Mouse (Mus musculus): Measurements from ENCODE around the gene Rsu1. TPM values are rescaled to one million over a fixed set of nuclear protein-coding genes. Genes with fewer than 3 reads are reported as not detected.

Gene Rsu1
- polyA plus RNA-seq, 1 experiment, result 61.1 TPM

GRCm38 (mm10) chr2:13202805-13203475 lies 68.3 kb downstream of the Rsu1 start:
- TF ChIP-seq CTCF (conservative IDR thresholded peaks at IDR 0.05; ENCODE audit: insufficient read depth, insufficient read length, low read depth, low read length), result no peak
- TF ChIP-seq POLR2A (IDR thresholded peaks at IDR 0.05; ENCODE audit: low read depth, low read length), result no peak
- no peaks in the 10 kb centered on the region for H3K36me3 ChIP-seq (ENCODE audit: control insufficient read depth, insufficient read depth, low read length)
- 44% methylated on average over 6 of the region's 6 CpGs for WGBS
- H3K27me3 ChIP-seq (replicated peaks; ENCODE audit: control insufficient read depth, insufficient read depth, low read length), result no peaks in the 10 kb centered on the region
- no peak overlapping the region for H3K4me3 ChIP-seq (ENCODE audit: insufficient read depth, low read depth, low read length)
- no peak for DNase-seq
- no peaks in the 10 kb centered on the region; the same call in 1 of the 2 replicates for H3K4me1 ChIP-seq (ENCODE audit: control insufficient read depth, insufficient read depth, low read length)
- H3K27ac ChIP-seq (ENCODE audit: insufficient read depth, low read depth, low read length), result no peak overlapping the region

- H3K36me3 ChIP-seq (ENCODE audit: control insufficient read depth, insufficient read depth, low read length), result no peaks in the 10 kb centered on the region
- no peak for DNase-seq
- TF ChIP-seq CTCF (conservative IDR thresholded peaks at IDR 0.05; ENCODE audit: insufficient read depth, insufficient read length, low read depth, low read length) (no peak), POLR2A (IDR thresholded peaks at IDR 0.05; ENCODE audit: low read depth, low read length) (no peak)
- no peak overlapping the region for H3K4me3 ChIP-seq (ENCODE audit: insufficient read depth, low read depth, low read length)
- H3K27ac ChIP-seq (ENCODE audit: insufficient read depth, low read depth, low read length), result no peak overlapping the region
- no peaks in the 10 kb centered on the region for H3K27me3 ChIP-seq (replicated peaks; ENCODE audit: control insufficient read depth, insufficient read depth, low read length)
- H3K4me1 ChIP-seq (ENCODE audit: control insufficient read depth, insufficient read depth, low read length), result no peaks in the 10 kb centered on the region; the same call in 1 of the 2 replicates
- WGBS, result 77% methylated on average over 7 of the region's 7 CpGs
These were observed 71.5 kb downstream of the Rsu1 start for GRCm38 (mm10) chr2:13199713-13200112.

GRCm38 (mm10) chr2:13199033-13199432 lies 72.2 kb downstream of the Rsu1 start:
- DNase-seq, result no peak
- H3K4me1 ChIP-seq (ENCODE audit: control insufficient read depth, insufficient read depth, low read length), result no peaks in the 10 kb centered on the region; the same call in 1 of the 2 replicates
- no peaks in the 10 kb centered on the region for H3K36me3 ChIP-seq (ENCODE audit: control insufficient read depth, insufficient read depth, low read length)
- TF ChIP-seq CTCF (conservative IDR thresholded peaks at IDR 0.05; ENCODE audit: insufficient read depth, insufficient read length, low read depth, low read length) (no peak), POLR2A (IDR thresholded peaks at IDR 0.05; ENCODE audit: low read depth, low read length) (no peak)
- 48% methylated on average over 2 of the region's 2 CpGs for WGBS
- no peak overlapping the region for H3K27ac ChIP-seq (ENCODE audit: insufficient read depth, low read depth, low read length)
- no peaks in the 10 kb centered on the region for H3K27me3 ChIP-seq (replicated peaks; ENCODE audit: control insufficient read depth, insufficient read depth, low read length)
- H3K4me3 ChIP-seq (ENCODE audit: insufficient read depth, low read depth, low read length), result no peak overlapping the region

- TF ChIP-seq CTCF (conservative IDR thresholded peaks at IDR 0.05; ENCODE audit: insufficient read depth, insufficient read length, low read depth, low read length) (no peak), POLR2A (IDR thresholded peaks at IDR 0.05; ENCODE audit: low read depth, low read length) (no peak)
- Histone ChIP-seq H3K27me3 (replicated peaks; ENCODE audit: control insufficient read depth, insufficient read depth, low read length) (no peaks in the 10 kb centered on the region), H3K4me1 (ENCODE audit: control insufficient read depth, insufficient read depth, low read length) (no peaks in the 10 kb centered on the region), H3K4me3 (ENCODE audit: insufficient read depth, low read depth, low read length) (no peak overlapping the region), H3K36me3 (ENCODE audit: control insufficient read depth, insufficient read depth, low read length) (no peaks in the 10 kb centered on the region), H3K27ac (ENCODE audit: insufficient read depth, low read depth, low read length) (no peak overlapping the region)
- 79% methylated on average over 7 of the region's 7 CpGs for WGBS
- no peak for DNase-seq
These were observed 75.7 kb downstream of the Rsu1 start for GRCm38 (mm10) chr2:13195540-13195939.

- no peaks in the 10 kb centered on the region for H3K4me1 ChIP-seq (ENCODE audit: control insufficient read depth, insufficient read depth, low read length)
- 93% methylated on average over 1 of the region's 1 CpGs for WGBS
- no peak for TF ChIP-seq CTCF (conservative IDR thresholded peaks at IDR 0.05; ENCODE audit: insufficient read depth, insufficient read length, low read depth, low read length)
- no peak for TF ChIP-seq POLR2A (IDR thresholded peaks at IDR 0.05; ENCODE audit: low read depth, low read length)
- H3K36me3 ChIP-seq (ENCODE audit: control insufficient read depth, insufficient read depth, low read length), result no peaks in the 10 kb centered on the region
- no peak for DNase-seq
- no peaks in the 10 kb centered on the region for H3K27me3 ChIP-seq (replicated peaks; ENCODE audit: control insufficient read depth, insufficient read depth, low read length)
- no peak overlapping the region for H3K27ac ChIP-seq (ENCODE audit: insufficient read depth, low read depth, low read length)
- H3K4me3 ChIP-seq (ENCODE audit: insufficient read depth, low read depth, low read length), result no peak overlapping the region
These were observed 79.1 kb downstream of the Rsu1 start for GRCm38 (mm10) chr2:13192157-13192556.

GRCm38 (mm10) chr2:13190767-13191166 lies 80.4 kb downstream of the Rsu1 start:
- H3K4me1 ChIP-seq (ENCODE audit: control insufficient read depth, insufficient read depth, low read length), result no peaks in the 10 kb centered on the region
- TF ChIP-seq CTCF (conservative IDR thresholded peaks at IDR 0.05; ENCODE audit: insufficient read depth, insufficient read length, low read depth, low read length) (no peak), POLR2A (IDR thresholded peaks at IDR 0.05; ENCODE audit: low read depth, low read length) (no peak)
- H3K27me3 ChIP-seq (replicated peaks; ENCODE audit: control insufficient read depth, insufficient read depth, low read length), result no peaks in the 10 kb centered on the region
- H3K4me3 ChIP-seq (ENCODE audit: insufficient read depth, low read depth, low read length), result no peak overlapping the region
- no peaks in the 10 kb centered on the region for H3K36me3 ChIP-seq (ENCODE audit: control insufficient read depth, insufficient read depth, low read length)
- 89% methylated on average over 4 of the region's 4 CpGs for WGBS
- DNase-seq, result no peak
- no peak overlapping the region for H3K27ac ChIP-seq (ENCODE audit: insufficient read depth, low read depth, low read length)

GRCm38 (mm10) chr2:13188831-13189495 lies 82.3 kb downstream of the Rsu1 start:
- DNase-seq, result no peak
- no peaks in the 10 kb centered on the region for H3K27me3 ChIP-seq (replicated peaks; ENCODE audit: control insufficient read depth, insufficient read depth, low read length)
- no peak overlapping the region for H3K4me3 ChIP-seq (ENCODE audit: insufficient read depth, low read depth, low read length)
- TF ChIP-seq CTCF (conservative IDR thresholded peaks at IDR 0.05; ENCODE audit: insufficient read depth, insufficient read length, low read depth, low read length), result no peak
- no peak for TF ChIP-seq POLR2A (IDR thresholded peaks at IDR 0.05; ENCODE audit: low read depth, low read length)
- WGBS, result 88% methylated on average over 11 of the region's 11 CpGs
- no peaks in the 10 kb centered on the region for H3K4me1 ChIP-seq (ENCODE audit: control insufficient read depth, insufficient read depth, low read length)
- H3K36me3 ChIP-seq (ENCODE audit: control insufficient read depth, insufficient read depth, low read length), result no peaks in the 10 kb centered on the region
- H3K27ac ChIP-seq (ENCODE audit: insufficient read depth, low read depth, low read length), result no peak overlapping the region
